ENCODE assay signal across 15 mouse cellular contexts in the genomic region with DNA sequence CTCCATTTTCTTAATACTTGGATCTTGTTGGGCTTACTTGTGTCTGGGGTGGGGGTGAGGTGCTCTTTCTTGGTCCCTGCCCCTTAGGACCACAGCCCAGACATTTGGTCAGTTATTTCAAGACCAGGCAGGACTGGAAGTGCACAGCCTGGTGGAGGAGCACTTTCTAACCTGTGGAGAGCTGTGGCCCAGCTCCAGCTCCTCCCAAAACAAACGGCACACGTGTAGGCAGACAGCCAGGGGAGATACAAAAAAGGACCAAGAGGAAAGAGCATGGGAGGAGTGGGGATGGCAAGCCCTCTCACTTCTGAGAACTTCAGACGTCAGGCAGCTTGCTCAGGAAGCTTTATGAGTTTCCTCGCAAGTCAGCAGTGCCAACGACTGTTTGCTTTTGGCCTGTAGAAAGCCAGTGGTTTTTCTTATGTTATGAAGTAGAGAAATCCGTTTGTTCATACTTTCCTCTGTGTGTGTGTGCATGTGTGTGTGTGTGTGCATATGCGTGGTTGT. TPM values are rescaled to one million over a fixed set of nuclear protein-coding genes. Genes with fewer than 3 reads are reported as not detected.
DNase-seq lines count a peak whose midpoint lies in the region; ATAC-seq and TF ChIP-seq lines count a peak whose summit lies in the region.
"Had no signal": no experiment of that assay in that cellular context is flagged by ENCODE, and none has a peak within 500 bp of the region (broad histone marks: within the 10 kb centered on the region; RNA-seq: fewer than 3 reads in every experiment).

No protein-coding gene starts in this region.

- no peak for TF ChIP-seq CTCF in cerebellum, adult 2 months (IDR thresholded peaks at IDR 0.05; ENCODE audit: borderline replicate concordance, insufficient read depth, low read depth, low read length)

- H3K27ac ChIP-seq in hindbrain, embryonic 13.5 days, result no peak overlapping the region; the same call in 1 of the 2 replicates
- H3K27ac ChIP-seq in hindbrain, embryonic 11.5 days (ENCODE audit: low read depth, low read length), result no peak overlapping the region
- H3K27ac ChIP-seq in lung, embryonic 15.5 days, result peak overlapping the region; percentile 67
- no peak overlapping the region for H3K27ac ChIP-seq in cerebellum, adult 2 months (ENCODE audit: insufficient read depth, low read length)
- H3K27ac ChIP-seq: kidney, postnatal 0 days had no signal

- DNase-seq in hindbrain, embryonic 11.5 days (ENCODE audit: low spot score), result no peak
- no peak for DNase-seq in lung, postnatal 25 days (ENCODE audit: low spot score)
- peak; percentile 49 for DNase-seq in induced T-regulatory cell, adult 2 months (ENCODE audit: low read depth)
- DNase-seq in naive thymus-derived CD4-positive, alpha-beta T cell, adult 2 months (ENCODE audit: low read depth), result peak; percentile 59
- DNase-seq in cerebellum, adult 2 months, result no peak
- DNase-seq: cerebellum, adult 11 months; layer of hippocampus, adult 9-11 months had no signal

- H3K9me3 ChIP-seq in hindbrain, embryonic 13.5 days, result no peaks in the 10 kb centered on the region
- no peaks in the 10 kb centered on the region for H3K9me3 ChIP-seq in hindbrain, embryonic 11.5 days (ENCODE audit: control insufficient read depth, low read length)
- no peaks in the 10 kb centered on the region for H3K9me3 ChIP-seq in lung, embryonic 15.5 days
- H3K9me3 ChIP-seq: heart, embryonic 12.5 days; liver, embryonic 12.5 days had no signal

- peaks cover 44% of the 10 kb centered on the region for H3K4me1 ChIP-seq in hindbrain, embryonic 13.5 days (replicated peaks)
- no peaks in the 10 kb centered on the region for H3K4me1 ChIP-seq in hindbrain, embryonic 11.5 days (replicated peaks; ENCODE audit: control insufficient read depth, insufficient read depth, low read length)
- peaks cover 50% of the 10 kb centered on the region for H3K4me1 ChIP-seq in lung, embryonic 15.5 days
- H3K4me1 ChIP-seq in cerebellum, adult 2 months (ENCODE audit: control insufficient read depth, insufficient read depth, low read length), result peaks cover 12% of the 10 kb centered on the region

- H3K4me2 ChIP-seq in hindbrain, embryonic 13.5 days, result no peak overlapping the region
- H3K4me2 ChIP-seq in hindbrain, embryonic 11.5 days (replicated peaks; ENCODE audit: low read depth, low read length), result no peak overlapping the region
- no peak overlapping the region; the same call in 1 of the 2 replicates for H3K4me2 ChIP-seq in lung, embryonic 15.5 days
- H3K4me2 ChIP-seq: heart, embryonic 12.5 days; liver, embryonic 12.5 days had no signal

- 75% methylated on average over 7 of the region's 7 CpGs for WGBS in hindbrain, embryonic 13.5 days
- 81% methylated on average over 7 of the region's 7 CpGs for WGBS in hindbrain, embryonic 11.5 days
- 43% methylated on average over 7 of the region's 7 CpGs for WGBS in lung, embryonic 15.5 days
- 64% methylated on average over 7 of the region's 7 CpGs for WGBS in cerebellum, adult 2 months

- H3K36me3 ChIP-seq in hindbrain, embryonic 13.5 days, result peaks cover 7% of the 10 kb centered on the region
- no peaks in the 10 kb centered on the region for H3K36me3 ChIP-seq in hindbrain, embryonic 11.5 days (ENCODE audit: control insufficient read depth, insufficient read depth, low read length)
- peaks cover 10% of the 10 kb centered on the region; the same call in 1 of the 2 replicates for H3K36me3 ChIP-seq in lung, embryonic 15.5 days

- no peak overlapping the region for H3K4me3 ChIP-seq in hindbrain, embryonic 13.5 days
- H3K4me3 ChIP-seq in hindbrain, embryonic 11.5 days (ENCODE audit: low read depth, low read length), result no peak overlapping the region
- no peak overlapping the region for H3K4me3 ChIP-seq in lung, embryonic 15.5 days
- no peak overlapping the region for H3K4me3 ChIP-seq in cerebellum, adult 2 months (replicated peaks; ENCODE audit: insufficient read depth, low read depth, low read length)
- H3K4me3 ChIP-seq: heart, embryonic 12.5 days; liver, embryonic 12.5 days had no signal

- no peaks in the 10 kb centered on the region for H3K27me3 ChIP-seq in hindbrain, embryonic 13.5 days
- H3K27me3 ChIP-seq in hindbrain, embryonic 11.5 days (ENCODE audit: control insufficient read depth, insufficient read depth, low read length), result no peaks in the 10 kb centered on the region
- H3K27me3 ChIP-seq in lung, embryonic 15.5 days, result no peaks in the 10 kb centered on the region
- no peaks in the 10 kb centered on the region for H3K27me3 ChIP-seq in cerebellum, adult 2 months (ENCODE audit: control insufficient read depth, insufficient read depth, low read length)
- H3K27me3 ChIP-seq: CH12.LX; heart, embryonic 12.5 days; liver, embryonic 12.5 days had no signal

- TF ChIP-seq POLR2A in cerebellum, adult 2 months (IDR thresholded peaks at IDR 0.05; ENCODE audit: borderline replicate concordance, insufficient read depth, low read length), result no peak

- H3K9ac ChIP-seq in hindbrain, embryonic 13.5 days, result peak overlapping the region; percentile 29; the same call in 1 of the 2 replicates
- no peak overlapping the region for H3K9ac ChIP-seq in hindbrain, embryonic 11.5 days (ENCODE audit: low read depth, low read length)
- H3K9ac ChIP-seq in lung, embryonic 15.5 days, result no peak overlapping the region
- H3K9ac ChIP-seq: liver, embryonic 12.5 days had no signal

- ATAC-seq in hindbrain, embryonic 13.5 days (ENCODE audit: low FRiP score), result no peak
- ATAC-seq in hindbrain, embryonic 11.5 days (ENCODE audit: low FRiP score), result no peak
- ATAC-seq in lung, embryonic 15.5 days (ENCODE audit: borderline replicate concordance, extremely low read depth, low FRiP score, low TSS enrichment), result no peak
- ATAC-seq: forebrain, embryonic 16.5 days; hindbrain, embryonic 16.5 days; liver, embryonic 12.5 days had no signal

RNA-seq across cellular contexts. Expression of gene Bcl2l11, which starts 33.8 kb away (rescaled TPM):
- 17.9 and 18.0 TPM in 2 replicates for polyA plus RNA-seq in hindbrain, embryonic 13.5 days (2015; fragmentation: Nextera tagmentation; extraction: Ambion mirVana)
- polyA plus RNA-seq in hindbrain, embryonic 11.5 days (2014; fragmentation: Nextera tagmentation; extraction: Ambion mirVana), result 15.7 and 17.2 TPM in 2 replicates
- 29.2 and 29.4 TPM in 2 replicates for polyA plus RNA-seq in lung, embryonic 15.5 days (2015; fragmentation: Nextera tagmentation; extraction: Ambion mirVana)
- polyA plus RNA-seq in cerebellum, adult 2 months (2012; rRNA removed), result 5.2 and 5.8 TPM in 2 replicates

Comparison
In these comparisons a context has a peak if more than half of its experiments do, and no peak if none do; other contexts are left out.
1. DNase-seq: peak in induced T-regulatory cell, adult 2 months (single experiment) and naive thymus-derived CD4-positive, alpha-beta T cell, adult 2 months (single experiment); none in hindbrain, embryonic 11.5 days (single experiment), lung, postnatal 25 days (single experiment) and cerebellum, adult 2 months (0 of 2).